Mouse (Mus musculus) forebrain, postnatal 0 days (tissue): ENCODE measurements at regions not wholly inside any gene's neighbourhood (a gene's known extent, or its start where the extent isn't known, plus 50 kb on each side); places are given as distances from the start of the nearest gene placed in this dataset.

Experiments
- ATAC-seq: fragments of 200-750 bp; cut with Nextera tagmentation; 2 replicates; pipeline ENCODE4 v1.8.0; 2017; ENCODE audit warnings: mild to moderate bottlenecking, moderate library complexity
- DNase-seq: peaks from one replicate; pipeline ENCODE4 v3.0.0-alpha.2; 2015
- H3K27ac ChIP-seq: fragments of 300-500 bp; sonication (generic); 2 replicates; pipeline ENCODE4 v1.5.1; 2014; ENCODE audit warnings: low read depth, mild to moderate bottlenecking, antibody characterized with exemption, low read length, moderate library complexity, mixed read lengths
- H3K27me3 ChIP-seq: fragments of 300-500 bp; sonication (generic); 2 replicates; pipeline ENCODE4 v1.6.1; 2014; ENCODE audit warnings: mild to moderate bottlenecking, low read length, mixed read lengths; ENCODE audit not compliant: insufficient read depth
- H3K36me3 ChIP-seq: fragments of 300-500 bp; sonication (generic); 2 replicates; pipeline ENCODE4 v1.6.1; 2014; ENCODE audit warnings: mild to moderate bottlenecking, moderate library complexity; ENCODE audit not compliant: insufficient read depth
- H3K4me1 ChIP-seq: fragments of 300-500 bp; sonication (generic); 2 replicates; pipeline ENCODE4 v1.6.1; 2014; ENCODE audit warnings: antibody characterized with exemption; ENCODE audit not compliant: insufficient read depth
- H3K4me2 ChIP-seq: fragments of 300-500 bp; sonication (generic); 2 replicates; pipeline ENCODE4 v1.6.1; 2014; ENCODE audit warnings: low read depth, mild to moderate bottlenecking, moderate library complexity
- H3K4me3 ChIP-seq: fragments of 300-500 bp; sonication (generic); 2 replicates; pipeline ENCODE4 v1.5.1; 2014; ENCODE audit warnings: low read depth, low read length, mixed read lengths
- H3K9ac ChIP-seq: fragments of 300-500 bp; sonication (generic); 2 replicates; pipeline ENCODE4 v1.6.1; 2014; ENCODE audit warnings: mild to moderate bottlenecking
- H3K9me3 ChIP-seq: fragments of 300-500 bp; sonication (generic); 2 replicates; pipeline ENCODE4 v1.6.1; 2016; ENCODE audit warnings: low read length
- CTCF ChIP-seq: sonication (generic); IDR thresholded peaks from 2 replicates; pipeline ENCODE4 v1.5.1; 2016; ENCODE audit warnings: antibody characterized with exemption, control low read depth, low read depth
- WGBS: fragments of 180-500 bp; shearing (Covaris S2); extraction: QIAGEN DNeasy Blood & Tissue Kit; methylation state at CpG from one replicate; pipeline ENCODE4 v1.1.7; 2014; 5-methylcytosine and 5-hydroxymethylcytosine counted together

- 21% methylated on average over 6 of the region's 6 CpGs for WGBS
- Histone ChIP-seq H3K4me3 (no peak overlapping the region), H3K9ac (no peak overlapping the region), H3K4me2 (no peak overlapping the region), H3K9me3 (no peaks in the 10 kb centered on the region), H3K36me3 (no peaks in the 10 kb centered on the region), H3K27me3 (no peaks in the 10 kb centered on the region), H3K27ac (peak overlapping the region; percentile 60), H3K4me1 (peaks cover 12% of the 10 kb centered on the region)
- DNase-seq (peak; percentile 75), ATAC-seq (peak; percentile 93)
- TF ChIP-seq CTCF, result no peak
These were observed 155.2 kb upstream of the Tmtc4 start for GRCm38 (mm10) chr14:123138743-123139705.

- H3K4me2 ChIP-seq, result no peak overlapping the region
- no peak overlapping the region for H3K4me3 ChIP-seq
- TF ChIP-seq CTCF, result no peak
- H3K4me1 ChIP-seq, result peaks cover under 1% of the 10 kb centered on the region
- ATAC-seq (no peak), DNase-seq (no peak)
- 41% methylated on average over 1 of the region's 1 CpGs for WGBS
- H3K9me3 ChIP-seq, result no peaks in the 10 kb centered on the region
- no peak overlapping the region for H3K27ac ChIP-seq
- no peaks in the 10 kb centered on the region for H3K36me3 ChIP-seq
- H3K27me3 ChIP-seq, result no peaks in the 10 kb centered on the region
- no peak overlapping the region for H3K9ac ChIP-seq
These were observed 150.1 kb upstream of the Tmtc4 start for GRCm38 (mm10) chr14:123133979-123134378.

DNA sequence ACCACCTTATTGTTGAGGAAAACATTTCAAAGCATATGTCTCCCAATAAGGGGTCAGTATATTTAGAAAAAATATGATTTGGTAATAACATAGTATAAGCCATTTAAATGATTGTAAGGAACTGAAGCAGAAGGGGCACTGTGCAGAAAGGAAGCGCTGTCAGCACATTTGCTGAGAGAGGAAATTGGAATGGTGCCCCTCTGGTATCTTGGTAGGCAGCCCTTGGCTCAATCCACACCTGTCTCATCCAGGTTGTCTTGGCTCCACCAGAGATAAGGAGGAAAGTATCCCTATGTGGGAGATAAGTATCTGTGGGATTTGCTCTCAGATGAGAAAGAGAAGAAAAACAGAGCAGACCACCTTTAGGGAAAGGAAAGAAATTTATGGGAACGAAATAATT, 136.5 kb upstream of the Tmtc4 start:
- WGBS, result 60% methylated on average over 2 of the region's 2 CpGs
- H3K36me3 ChIP-seq, result no peaks in the 10 kb centered on the region
- no peak for TF ChIP-seq CTCF
- no peak overlapping the region for H3K4me3 ChIP-seq
- no peaks in the 10 kb centered on the region for H3K9me3 ChIP-seq
- H3K27me3 ChIP-seq, result no peaks in the 10 kb centered on the region
- no peak overlapping the region for H3K4me2 ChIP-seq
- no peak overlapping the region for H3K9ac ChIP-seq
- DNase-seq, result peak; percentile 6
- H3K4me1 ChIP-seq, result no peaks in the 10 kb centered on the region
- ATAC-seq, result no peak
- no peak overlapping the region for H3K27ac ChIP-seq

GRCm38 (mm10) chr14:123116337-123116736, 132.5 kb upstream of the Tmtc4 start:
- H3K27me3 ChIP-seq, result no peaks in the 10 kb centered on the region
- H3K9ac ChIP-seq, result no peak overlapping the region
- H3K27ac ChIP-seq, result no peak overlapping the region
- H3K9me3 ChIP-seq, result no peaks in the 10 kb centered on the region
- H3K4me3 ChIP-seq, result no peak overlapping the region
- TF ChIP-seq CTCF, result no peak
- no peaks in the 10 kb centered on the region for H3K4me1 ChIP-seq
- WGBS, result 84% methylated on average over 1 of the region's 1 CpGs
- ATAC-seq (no peak), DNase-seq (no peak)
- H3K36me3 ChIP-seq, result no peaks in the 10 kb centered on the region
- H3K4me2 ChIP-seq, result no peak overlapping the region

DNA sequence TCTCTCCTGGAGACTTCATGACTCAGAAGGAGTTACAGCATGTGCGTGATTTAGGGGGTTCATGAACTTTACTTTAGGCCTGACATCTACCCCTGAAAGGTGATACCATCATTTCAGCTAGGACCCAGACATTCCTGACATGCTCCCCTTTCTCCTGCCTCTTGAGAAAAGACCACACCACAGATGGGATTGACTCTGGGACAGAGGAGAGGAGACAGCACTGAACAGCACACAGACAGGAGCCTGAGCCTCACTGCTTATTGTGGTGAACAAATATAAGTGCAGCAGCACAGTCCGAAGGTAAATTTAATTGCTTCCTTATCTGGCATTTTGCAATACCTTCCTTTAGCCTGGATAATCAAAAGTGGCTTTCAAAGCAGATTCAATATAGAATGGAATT, 126.7 kb upstream of the Tmtc4 start:
- no peak for ATAC-seq
- Histone ChIP-seq H3K4me1 (no peaks in the 10 kb centered on the region), H3K9me3 (no peaks in the 10 kb centered on the region), H3K27me3 (no peaks in the 10 kb centered on the region), H3K4me2 (no peak overlapping the region), H3K27ac (no peak overlapping the region), H3K9ac (no peak overlapping the region), H3K36me3 (no peaks in the 10 kb centered on the region), H3K4me3 (no peak overlapping the region)
- DNase-seq, result no peak
- no peak for TF ChIP-seq CTCF
- WGBS, result 86% methylated on average over 2 of the region's 2 CpGs

GRCm38 (mm10) chr14:123100371-123100770, 116.5 kb upstream of the Tmtc4 start:
- DNase-seq, result no peak
- H3K9me3 ChIP-seq, result no peaks in the 10 kb centered on the region
- H3K27ac ChIP-seq, result no peak overlapping the region
- no peak overlapping the region for H3K4me2 ChIP-seq
- no peaks in the 10 kb centered on the region for H3K27me3 ChIP-seq
- H3K4me3 ChIP-seq, result no peak overlapping the region
- ATAC-seq, result no peak
- H3K9ac ChIP-seq, result no peak overlapping the region
- WGBS, result 88% methylated on average over 1 of the region's 1 CpGs
- no peak for TF ChIP-seq CTCF
- no peaks in the 10 kb centered on the region for H3K4me1 ChIP-seq
- H3K36me3 ChIP-seq, result no peaks in the 10 kb centered on the region

- H3K27ac ChIP-seq, result no peak overlapping the region
- H3K27me3 ChIP-seq, result no peaks in the 10 kb centered on the region
- WGBS, result 86% methylated on average over 2 of the region's 2 CpGs
- H3K36me3 ChIP-seq, result no peaks in the 10 kb centered on the region
- no peak for DNase-seq
- no peaks in the 10 kb centered on the region for H3K4me1 ChIP-seq
- ATAC-seq, result no peak
- no peak overlapping the region for H3K4me2 ChIP-seq
- H3K9ac ChIP-seq, result no peak overlapping the region
- H3K9me3 ChIP-seq, result no peaks in the 10 kb centered on the region
- TF ChIP-seq CTCF, result no peak
- H3K4me3 ChIP-seq, result no peak overlapping the region
These were observed 112.3 kb upstream of the Tmtc4 start for GRCm38 (mm10) chr14:123096086-123096485.
